Mouse (Mus musculus): Measurements from ENCODE around the gene Slc19a1. TPM values are rescaled to one million over a fixed set of nuclear protein-coding genes. Genes with fewer than 3 reads are reported as not detected.

Gene Slc19a1
- 60.8 and 160 TPM in 2 replicates for polyA plus RNA-seq (2012; rRNA removed; ENCODE audit: low replicate concordance)

GRCm38 (mm10) chr10:77031768-77032375, at the start of gene Slc19a1:
Slc19a1 (plus strand) TSS chr10:77032241.

Other genes with a start within 250 kb of the Slc19a1 start
- gene Pcbp3, start 70.4 kb upstream of the Slc19a1 start, polyA plus RNA-seq (2012; rRNA removed; ENCODE audit: low replicate concordance), result 3.8 and 3.9 TPM in 2 replicates
- 43.6 and 48.5 TPM in 2 replicates for gene Col18a1, start 134.3 kb downstream of the Slc19a1 start, polyA plus RNA-seq (2012; rRNA removed; ENCODE audit: low replicate concordance)
- 37.3 and 49.8 TPM in 2 replicates for gene Pofut2, start 227.0 kb downstream of the Slc19a1 start, polyA plus RNA-seq (2012; rRNA removed; ENCODE audit: low replicate concordance)

All from duodenum, adult 2 months (tissue).